Mouse (Mus musculus): ENCODE data around the gene Clcc1. TPM values are rescaled to one million over a fixed set of nuclear protein-coding genes. Genes with fewer than 3 reads are reported as not detected.

The Clcc1 gene
- 8.0 TPM for polyA plus RNA-seq (2015; fragmentation: Illumina TruSeq; extraction: RNeasy Lipid Tissue Mini Kit (QIAGEN cat#74804); ENCODE audit: insufficient read depth, low read depth, low replicate concordance)

GRCm38 (mm10) chr3:108653710-108654379 lies at the start of gene Clcc1:
Gene Clcc1 (plus strand): TSS chr3:108653913.

GRCm38 (mm10) chr3:108722036-108722872 lies 68.5 kb downstream of the Clcc1 start, which contains the start of gene Gpsm2:
Gene Gpsm2 (minus strand): TSS chr3:108722309.

Other genes starting within 250 kb of the Clcc1 start
- 6.2 TPM for gene Celsr2, start 238.4 kb upstream of the Clcc1 start, polyA plus RNA-seq (2015; fragmentation: Illumina TruSeq; extraction: RNeasy Lipid Tissue Mini Kit (QIAGEN cat#74804); ENCODE audit: insufficient read depth, low read depth, low replicate concordance)
- gene Sars, start 208.7 kb upstream of the Clcc1 start, polyA plus RNA-seq (2015; fragmentation: Illumina TruSeq; extraction: RNeasy Lipid Tissue Mini Kit (QIAGEN cat#74804); ENCODE audit: insufficient read depth, low read depth, low replicate concordance), result 25.2 TPM
- not detected for gene 1700013F07Rik, start 119.8 kb upstream of the Clcc1 start, polyA plus RNA-seq (2015; fragmentation: Illumina TruSeq; extraction: RNeasy Lipid Tissue Mini Kit (QIAGEN cat#74804); ENCODE audit: insufficient read depth, low read depth, low replicate concordance)
- gene 5330417C22Rik, start 117.4 kb upstream of the Clcc1 start, polyA plus RNA-seq (2015; fragmentation: Illumina TruSeq; extraction: RNeasy Lipid Tissue Mini Kit (QIAGEN cat#74804); ENCODE audit: insufficient read depth, low read depth, low replicate concordance), result 14.1 TPM
- gene Tmem167b, start 91.4 kb upstream of the Clcc1 start, polyA plus RNA-seq (2015; fragmentation: Illumina TruSeq; extraction: RNeasy Lipid Tissue Mini Kit (QIAGEN cat#74804); ENCODE audit: insufficient read depth, low read depth, low replicate concordance), result 10.0 TPM
- 4.4 TPM for gene Taf13, start 82.2 kb upstream of the Clcc1 start, polyA plus RNA-seq (2015; fragmentation: Illumina TruSeq; extraction: RNeasy Lipid Tissue Mini Kit (QIAGEN cat#74804); ENCODE audit: insufficient read depth, low read depth, low replicate concordance)
- 2.2 TPM for gene Wdr47, start 62.6 kb upstream of the Clcc1 start, polyA plus RNA-seq (2015; fragmentation: Illumina TruSeq; extraction: RNeasy Lipid Tissue Mini Kit (QIAGEN cat#74804); ENCODE audit: insufficient read depth, low read depth, low replicate concordance)
- 1.1 TPM for gene Gpsm2, start 68.4 kb downstream of the Clcc1 start, polyA plus RNA-seq (2015; fragmentation: Illumina TruSeq; extraction: RNeasy Lipid Tissue Mini Kit (QIAGEN cat#74804); ENCODE audit: insufficient read depth, low read depth, low replicate concordance)
- not detected for gene Aknad1, start 85.7 kb downstream of the Clcc1 start, polyA plus RNA-seq (2015; fragmentation: Illumina TruSeq; extraction: RNeasy Lipid Tissue Mini Kit (QIAGEN cat#74804); ENCODE audit: insufficient read depth, low read depth, low replicate concordance)
- 11.4 TPM for gene Stxbp3, start 186.6 kb downstream of the Clcc1 start, polyA plus RNA-seq (2015; fragmentation: Illumina TruSeq; extraction: RNeasy Lipid Tissue Mini Kit (QIAGEN cat#74804); ENCODE audit: insufficient read depth, low read depth, low replicate concordance)
- gene Fndc7, start 236.1 kb downstream of the Clcc1 start, polyA plus RNA-seq (2015; fragmentation: Illumina TruSeq; extraction: RNeasy Lipid Tissue Mini Kit (QIAGEN cat#74804); ENCODE audit: insufficient read depth, low read depth, low replicate concordance), result not detected

Data from pancreas, adult 10 weeks (tissue).